Mouse (Mus musculus): ENCODE measurements around the gene Fads3. TPM values are rescaled to one million over a fixed set of nuclear protein-coding genes. Genes with fewer than 3 reads are reported as not detected.

The Fads3 gene
- polyA plus RNA-seq, 1 experiment from 2014 or later = 5.8 TPM

Other genes starting within 250 kb of the Fads3 start
- gene Scgb2a2, start 194.0 kb upstream of the Fads3 start, polyA plus RNA-seq (2016; fragmentation: Nextera tagmentation; extraction: Ambion mirVana) = not detected in 2 replicates
- 140 and 148 TPM in 2 replicates for gene Incenp, start 142.0 kb upstream of the Fads3 start, polyA plus RNA-seq (2016; fragmentation: Nextera tagmentation; extraction: Ambion mirVana)
- 1,334 and 1,385 TPM in 2 replicates for gene Fth1, start 61.0 kb upstream of the Fads3 start, polyA plus RNA-seq (2016; fragmentation: Nextera tagmentation; extraction: Ambion mirVana)
- 2.2 and 2.3 TPM in 2 replicates for gene Best1, start 39.9 kb upstream of the Fads3 start, polyA plus RNA-seq (2016; fragmentation: Nextera tagmentation; extraction: Ambion mirVana)
- 32.0 and 35.8 TPM in 2 replicates for gene Rab3il1, start 39.9 kb upstream of the Fads3 start, polyA plus RNA-seq (2016; fragmentation: Nextera tagmentation; extraction: Ambion mirVana)
- gene Fads2, start 60.2 kb downstream of the Fads3 start, polyA plus RNA-seq (2016; fragmentation: Nextera tagmentation; extraction: Ambion mirVana) = 117 and 124 TPM in 2 replicates
- gene Fads1, start 141.3 kb downstream of the Fads3 start, polyA plus RNA-seq (2016; fragmentation: Nextera tagmentation; extraction: Ambion mirVana) = 134 and 144 TPM in 2 replicates
- 417 and 421 TPM in 2 replicates for gene Tmem258, start 162.4 kb downstream of the Fads3 start, polyA plus RNA-seq (2016; fragmentation: Nextera tagmentation; extraction: Ambion mirVana)
- gene Fen1, start 162.6 kb downstream of the Fads3 start, polyA plus RNA-seq (2016; fragmentation: Nextera tagmentation; extraction: Ambion mirVana) = 109 and 115 TPM in 2 replicates
- gene Myrf, start 199.2 kb downstream of the Fads3 start, polyA plus RNA-seq (2016; fragmentation: Nextera tagmentation; extraction: Ambion mirVana) = 2.6 and 2.7 TPM in 2 replicates